Mouse (Mus musculus) forebrain, embryonic 14.5 days (tissue): ENCODE data around the gene Wdr48. TPM values are rescaled to one million over a fixed set of nuclear protein-coding genes. Genes with fewer than 3 reads are reported as not detected.
A peak's percentile ranks its signal among the peaks of the same experiment; 100 is the strongest.

Experiments used
- ATAC-seq: fragments of 200-750 bp; cut with Nextera tagmentation; 2 replicates; pipeline ENCODE4 v1.8.0; 2017; ENCODE audit warnings: mild to moderate bottlenecking, moderate library complexity
- DNase-seq: peaks from one replicate; pipeline ENCODE4 v3.0.0-alpha.2; 2015; ENCODE audit warnings: low spot score
- H3K27ac ChIP-seq: fragments of 300-500 bp; sonication (generic); 2 replicates; pipeline ENCODE4 v1.5.1; 2014; ENCODE audit warnings: low read depth, mild to moderate bottlenecking, control low read depth, low read length, moderate library complexity
- H3K27me3 ChIP-seq: fragments of 300-500 bp; sonication (generic); replicated peaks from 2 replicates; pipeline ENCODE4 v1.6.1; 2014; ENCODE audit warnings: low read length, control low read depth, mixed read lengths; ENCODE audit not compliant: control insufficient read depth, insufficient read depth
- H3K36me3 ChIP-seq: fragments of 300-500 bp; sonication (generic); 2 replicates; pipeline ENCODE4 v1.6.1; 2014; ENCODE audit warnings: low read length, control low read depth; ENCODE audit not compliant: control insufficient read depth, insufficient read depth
- H3K4me1 ChIP-seq: fragments of 300-500 bp; sonication (generic); 2 replicates; pipeline ENCODE4 v1.6.1; 2014; ENCODE audit warnings: antibody characterized with exemption, low read length, control low read depth; ENCODE audit not compliant: control insufficient read depth, insufficient read depth
- H3K4me2 ChIP-seq: fragments of 300-500 bp; sonication (generic); 2 replicates; pipeline ENCODE4 v1.6.1; 2014; ENCODE audit warnings: mild to moderate bottlenecking, control low read depth, low read length
- H3K4me3 ChIP-seq: fragments of 300-500 bp; sonication (generic); 2 replicates; pipeline ENCODE4 v1.5.1; 2014; ENCODE audit warnings: low read depth, low read length, control low read depth
- H3K9ac ChIP-seq: fragments of 300-500 bp; sonication (generic); 2 replicates; pipeline ENCODE4 v1.6.1; 2014; ENCODE audit warnings: mild to moderate bottlenecking, low read length, control low read depth, moderate library complexity
- H3K9me3 ChIP-seq: fragments of 300-500 bp; sonication (generic); replicated peaks from 2 replicates; pipeline ENCODE4 v1.6.1; 2016; ENCODE audit warnings: low read length, control low read depth, mixed read lengths; ENCODE audit not compliant: control insufficient read depth
- WGBS: fragments of 180-500 bp; shearing (Covaris S2); extraction: QIAGEN DNeasy Blood & Tissue Kit; methylation state at CpG from one replicate; pipeline ENCODE4 v1.1.7; 2014; 5-methylcytosine and 5-hydroxymethylcytosine counted together
- polyA plus RNA-seq: library from polyadenylated mRNA; unstranded; fragments of >200 nt; fragmentation: Nextera tagmentation; extraction: Ambion mirVana; gene quantifications from 2 replicates; pipeline ENCODE4 v1.2.1, GENCODE M21; 2014

Wdr48 gene
- polyA plus RNA-seq, 1 experiment from 2014 or later: 77.3 TPM

DNA sequence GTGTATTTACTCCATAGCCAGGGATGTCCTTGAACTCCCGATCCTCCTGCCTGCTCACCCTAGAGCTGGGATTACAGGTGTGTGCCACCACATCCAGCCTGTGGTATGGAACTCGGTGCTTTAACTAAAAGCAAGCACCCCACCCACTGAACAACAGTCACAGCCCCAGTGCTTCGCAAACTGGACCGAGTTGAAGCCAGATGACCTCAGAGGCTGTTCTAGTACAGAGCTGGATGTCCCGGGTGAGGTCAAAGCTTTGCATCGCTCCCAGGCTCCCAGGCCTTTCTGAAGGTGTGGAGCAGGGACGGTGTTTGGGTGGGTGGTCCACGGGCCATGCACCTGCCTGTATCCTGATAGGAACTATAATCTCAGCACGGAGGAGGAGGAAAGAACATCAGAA is 56.7 kb downstream of the Wdr48 start:
- no peaks in the 10 kb centered on the region for H3K36me3 ChIP-seq
- H3K4me3 ChIP-seq: no peak overlapping the region
- H3K27me3 ChIP-seq: no peaks in the 10 kb centered on the region
- no peak overlapping the region for H3K4me2 ChIP-seq
- no peaks in the 10 kb centered on the region for H3K9me3 ChIP-seq
- ATAC-seq: no peak
- no peak overlapping the region for H3K9ac ChIP-seq
- WGBS: 89% methylated on average over 9 of the region's 9 CpGs
- no peak for DNase-seq
- no peaks in the 10 kb centered on the region for H3K4me1 ChIP-seq
- no peak overlapping the region for H3K27ac ChIP-seq

DNA sequence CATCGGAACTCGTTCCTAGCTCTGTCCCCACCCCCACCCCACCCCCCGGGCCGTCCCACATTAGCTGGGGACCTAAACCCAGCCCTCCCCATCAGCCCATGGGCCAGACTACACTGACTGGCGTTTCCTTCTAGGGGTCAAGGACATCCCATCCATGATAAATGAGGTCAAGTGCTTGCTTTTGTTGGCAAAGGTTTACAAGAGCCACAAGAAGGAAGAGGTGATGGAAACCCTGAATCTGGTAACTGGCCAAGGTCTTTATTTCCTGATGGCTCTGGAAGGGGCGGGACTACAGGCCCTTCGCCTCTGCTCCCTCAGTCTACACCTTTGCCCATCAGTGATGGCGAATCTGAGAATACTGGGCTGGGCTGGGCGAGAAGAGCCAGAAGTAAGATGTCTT is 64.2 kb downstream of the Wdr48 start:
- Histone ChIP-seq H3K9ac (no peak overlapping the region), H3K27ac (no peak overlapping the region), H3K4me3 (no peak overlapping the region), H3K27me3 (no peaks in the 10 kb centered on the region), H3K9me3 (no peaks in the 10 kb centered on the region), H3K4me2 (no peak overlapping the region), H3K36me3 (no peaks in the 10 kb centered on the region), H3K4me1 (no peaks in the 10 kb centered on the region)
- ATAC-seq: no peak
- 85% methylated on average over 9 of the region's 9 CpGs for WGBS
- no peak for DNase-seq

DNA sequence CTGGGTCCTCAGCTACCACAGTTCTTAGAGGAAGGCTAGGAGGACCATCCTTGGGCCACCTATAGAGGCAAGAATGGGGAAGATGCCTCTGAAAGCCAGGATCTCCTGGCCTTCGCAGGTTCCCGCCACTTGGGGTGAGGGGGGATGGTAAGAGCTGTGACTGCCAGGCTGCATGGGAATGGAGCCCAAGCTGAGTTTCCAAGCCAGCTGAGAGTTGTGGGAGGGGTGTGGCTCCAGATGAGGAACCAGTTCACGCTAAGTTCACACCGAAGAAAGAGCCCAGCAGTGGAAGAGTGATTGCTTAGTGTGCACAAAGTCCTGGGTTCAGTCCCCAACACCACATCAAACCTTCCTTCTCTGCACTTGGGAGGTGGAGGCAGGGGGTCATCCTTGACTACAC is 67.5 kb downstream of the Wdr48 start:
- Histone ChIP-seq H3K27ac (no peak overlapping the region), H3K4me1 (no peaks in the 10 kb centered on the region), H3K9ac (no peak overlapping the region), H3K36me3 (no peaks in the 10 kb centered on the region), H3K4me3 (no peak overlapping the region), H3K9me3 (no peaks in the 10 kb centered on the region), H3K4me2 (no peak overlapping the region), H3K27me3 (no peaks in the 10 kb centered on the region)
- no peak for ATAC-seq
- 82% methylated on average over 4 of the region's 4 CpGs for WGBS
- DNase-seq: no peak

DNA sequence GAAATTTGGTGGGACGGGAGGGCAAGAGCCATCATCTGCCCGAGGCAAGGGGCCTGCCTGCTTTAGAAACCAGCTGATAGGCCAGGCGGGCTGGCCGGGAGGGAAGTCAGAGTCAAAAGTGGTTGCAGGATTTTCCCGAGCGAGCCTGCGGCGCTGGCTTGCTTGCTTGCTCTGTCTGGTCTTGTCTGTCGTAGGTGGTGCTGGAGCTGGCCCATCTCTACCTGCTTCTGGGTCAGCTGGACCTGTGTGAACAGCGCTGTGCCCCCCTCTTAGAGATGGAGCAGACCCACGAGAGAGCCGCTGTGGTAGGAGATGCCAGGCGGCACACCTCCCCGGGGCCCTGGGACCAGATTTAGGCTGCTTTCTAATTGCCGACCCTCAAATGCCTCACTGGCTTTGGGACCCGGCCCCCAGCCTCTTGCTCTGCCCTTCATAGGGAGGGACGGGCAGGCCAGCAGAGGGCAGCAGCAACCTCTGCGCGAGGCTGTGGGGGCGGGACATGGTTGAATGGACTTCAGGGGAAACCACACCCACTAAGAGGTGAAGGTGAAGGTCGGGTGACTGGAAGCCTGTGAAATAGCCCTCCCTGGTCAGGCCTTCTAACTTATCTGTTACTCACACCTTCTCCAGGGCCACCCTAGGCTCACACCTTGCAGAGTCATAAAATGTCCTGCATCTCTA is 68.4 kb downstream of the Wdr48 start:
- ATAC-seq: peak; percentile 61; the same call in 1 of the 2 replicates
- H3K4me1 ChIP-seq: no peaks in the 10 kb centered on the region
- H3K27ac ChIP-seq: no peak overlapping the region
- no peaks in the 10 kb centered on the region for H3K36me3 ChIP-seq
- H3K9ac ChIP-seq: no peak overlapping the region
- 0 out of 2 replicates have a peak overlapping the region, but pooled peaks have one; percentile 9 for H3K4me2 ChIP-seq
- H3K4me3 ChIP-seq: no peak overlapping the region
- H3K9me3 ChIP-seq: no peaks in the 10 kb centered on the region
- 10% methylated on average over 21 of the region's 21 CpGs for WGBS
- DNase-seq: peak; percentile 59
- H3K27me3 ChIP-seq: no peaks in the 10 kb centered on the region

DNA sequence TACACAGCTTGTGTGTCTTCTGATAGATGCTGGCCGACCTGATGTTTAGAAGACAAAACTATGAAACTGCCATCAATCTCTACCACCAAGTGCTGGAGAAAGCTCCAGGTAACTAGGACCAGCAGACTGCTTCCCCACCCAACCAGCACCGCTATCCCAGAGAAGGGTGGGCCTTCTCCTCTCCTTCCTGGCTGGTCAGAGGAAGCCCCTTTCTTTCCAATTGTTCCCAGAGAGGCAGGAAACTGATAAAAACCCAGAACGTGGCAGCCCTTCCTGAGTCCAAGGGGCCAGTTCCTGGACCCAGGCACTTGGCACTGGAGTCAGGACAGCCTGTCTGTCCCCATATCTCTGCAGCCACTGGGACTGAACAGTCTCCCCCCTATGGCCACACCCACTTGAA is 69.5 kb downstream of the Wdr48 start:
- H3K27me3 ChIP-seq: no peaks in the 10 kb centered on the region
- H3K4me3 ChIP-seq: no peak overlapping the region
- DNase-seq (no peak), ATAC-seq (no peak)
- H3K36me3 ChIP-seq: no peaks in the 10 kb centered on the region
- no peak overlapping the region for H3K4me2 ChIP-seq
- H3K27ac ChIP-seq: no peak overlapping the region
- no peak overlapping the region for H3K9ac ChIP-seq
- WGBS: 91% methylated on average over 3 of the region's 3 CpGs
- no peaks in the 10 kb centered on the region for H3K9me3 ChIP-seq
- H3K4me1 ChIP-seq: no peaks in the 10 kb centered on the region

DNA sequence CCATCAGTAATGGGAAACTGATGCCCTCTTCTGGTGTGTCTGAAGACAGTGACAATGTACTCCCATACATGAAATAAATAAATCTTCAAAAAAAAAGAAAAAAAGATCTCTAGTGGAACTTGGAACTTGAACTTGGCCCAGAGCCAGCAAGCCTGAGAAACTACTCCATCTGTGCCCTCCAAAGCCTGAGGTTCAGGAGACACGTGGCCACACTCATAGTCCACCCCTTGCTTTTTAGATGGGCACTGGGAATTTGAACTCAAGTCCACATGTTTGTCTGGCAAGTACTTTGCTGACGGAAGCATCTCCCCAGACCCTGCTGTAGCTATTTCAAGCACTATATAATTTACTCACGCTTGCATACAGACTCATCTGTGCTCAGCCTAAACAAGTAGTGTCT is 70.5 kb downstream of the Wdr48 start:
- WGBS: 66% methylated on average over 3 of the region's 3 CpGs
- H3K27ac ChIP-seq: no peak overlapping the region
- H3K4me2 ChIP-seq: no peak overlapping the region
- no peaks in the 10 kb centered on the region for H3K27me3 ChIP-seq
- H3K4me1 ChIP-seq: no peaks in the 10 kb centered on the region; the same call in 1 of the 2 replicates
- no peak for ATAC-seq
- no peaks in the 10 kb centered on the region for H3K9me3 ChIP-seq
- no peaks in the 10 kb centered on the region for H3K36me3 ChIP-seq
- H3K9ac ChIP-seq: no peak overlapping the region
- no peak overlapping the region for H3K4me3 ChIP-seq
- DNase-seq: no peak

DNA sequence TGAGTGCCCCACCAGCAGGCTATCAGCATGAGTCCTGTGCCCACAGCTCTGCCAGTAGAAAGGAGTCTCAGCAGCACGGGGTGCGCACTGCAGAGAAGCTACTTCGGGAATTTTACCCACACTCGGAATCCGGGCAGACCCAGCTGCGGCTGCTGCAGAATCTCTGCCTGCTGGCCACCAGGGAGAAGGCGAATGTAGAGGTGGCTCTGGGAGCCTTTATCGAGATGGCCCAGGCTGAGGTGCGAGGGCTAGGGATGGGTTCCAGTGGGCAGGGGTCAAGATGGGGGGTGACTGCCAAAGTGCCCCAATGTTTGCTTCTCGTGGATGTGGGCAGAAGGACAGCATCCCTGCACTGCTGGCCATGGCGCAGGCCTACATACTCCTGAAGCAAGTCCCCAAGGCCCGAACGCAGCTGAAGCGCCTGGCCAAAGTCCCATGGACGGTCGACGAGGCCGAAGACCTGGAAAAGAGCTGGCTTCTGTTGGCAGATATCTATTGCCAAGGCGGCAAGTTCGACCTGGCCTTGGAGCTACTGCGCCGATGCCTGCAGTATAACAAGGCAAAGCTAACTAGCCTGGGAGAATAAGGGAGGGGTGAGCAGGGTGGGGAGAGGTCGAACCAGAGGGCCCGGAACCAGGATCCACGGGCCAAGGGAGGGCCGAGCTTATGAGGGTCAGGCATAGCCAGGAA is 71.7 kb downstream of the Wdr48 start:
- no peak overlapping the region for H3K27ac ChIP-seq
- H3K36me3 ChIP-seq: no peaks in the 10 kb centered on the region
- H3K9me3 ChIP-seq: no peaks in the 10 kb centered on the region
- no peak overlapping the region for H3K4me3 ChIP-seq
- H3K9ac ChIP-seq: no peak overlapping the region
- H3K4me2 ChIP-seq: no peak overlapping the region
- WGBS: 91% methylated on average over 26 of the region's 26 CpGs
- H3K27me3 ChIP-seq: no peaks in the 10 kb centered on the region
- DNase-seq: no peak
- H3K4me1 ChIP-seq: peaks cover 10% of the 10 kb centered on the region
- no peak for ATAC-seq

DNA sequence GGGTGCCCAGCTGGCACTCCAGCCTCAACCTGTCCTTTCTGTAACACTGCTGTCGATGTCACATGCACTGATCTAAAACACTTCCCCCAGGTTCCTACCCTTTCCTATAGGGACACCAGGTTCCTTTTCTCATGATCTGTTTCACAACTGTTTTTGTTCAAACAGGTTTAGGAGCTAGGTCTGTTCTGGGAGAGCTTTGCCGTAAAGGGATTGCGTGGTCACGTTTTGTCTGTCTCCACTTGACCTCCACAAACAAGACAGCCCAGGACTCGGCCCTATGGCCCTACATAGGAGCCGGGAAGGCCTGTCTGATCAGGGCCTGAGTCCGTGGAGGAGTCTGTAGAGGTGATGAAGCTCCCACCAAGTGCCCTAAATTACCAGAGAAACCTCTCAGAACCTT is 75.1 kb downstream of the Wdr48 start:
- H3K9ac ChIP-seq: no peak overlapping the region
- no peaks in the 10 kb centered on the region for H3K36me3 ChIP-seq
- peaks cover 14% of the 10 kb centered on the region for H3K4me1 ChIP-seq
- H3K9me3 ChIP-seq: no peaks in the 10 kb centered on the region
- no peak for DNase-seq
- H3K4me2 ChIP-seq: no peak overlapping the region
- H3K4me3 ChIP-seq: no peak overlapping the region
- H3K27ac ChIP-seq: peak overlapping the region; percentile 91; the same call in 1 of the 2 replicates
- no peak for ATAC-seq
- H3K27me3 ChIP-seq: no peaks in the 10 kb centered on the region
- WGBS: 88% methylated on average over 7 of the region's 7 CpGs

DNA sequence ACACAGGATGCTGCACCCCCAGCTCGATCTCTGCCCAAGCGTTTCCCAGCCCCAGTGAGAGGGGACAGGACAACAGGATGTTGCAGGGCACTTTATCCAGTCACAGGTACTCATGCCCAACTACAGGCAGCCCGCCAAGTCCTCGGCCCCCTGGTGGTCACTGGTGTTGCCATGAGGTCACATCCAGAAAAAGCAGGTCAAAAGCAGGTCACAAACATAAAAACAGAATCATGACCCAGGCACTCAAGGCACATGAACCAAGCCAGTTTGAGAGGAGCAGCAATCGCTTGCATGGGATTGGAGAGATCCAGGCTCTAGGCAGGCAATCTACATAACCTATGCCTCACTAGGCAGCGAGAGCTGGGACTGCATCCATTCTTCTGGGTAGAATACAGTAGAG is 75.5 kb downstream of the Wdr48 start:
- H3K4me2 ChIP-seq: no peak overlapping the region
- ATAC-seq (peak; percentile 21; the same call in 1 of the 2 replicates), DNase-seq (no peak)
- H3K27ac ChIP-seq: peak overlapping the region; percentile 91
- H3K4me1 ChIP-seq: peaks cover 14% of the 10 kb centered on the region
- H3K9ac ChIP-seq: 0 out of 2 replicates have a peak overlapping the region, but pooled peaks have one; percentile 25
- 39% methylated on average over 6 of the region's 6 CpGs for WGBS
- H3K4me3 ChIP-seq: no peak overlapping the region
- H3K9me3 ChIP-seq: no peaks in the 10 kb centered on the region
- no peaks in the 10 kb centered on the region for H3K27me3 ChIP-seq
- H3K36me3 ChIP-seq: no peaks in the 10 kb centered on the region
